Mouse (Mus musculus) MEL (cell line): ENCODE measurements around the gene Nudt14. TPM values are rescaled to one million over a fixed set of nuclear protein-coding genes. Genes with fewer than 3 reads are reported as not detected.

ENCODE experiments used
- DNase-seq: peaks from one replicate; pipeline ENCODE4 v3.0.0; 2011; ENCODE audit warnings: low read depth, low spot score
- H3K27ac ChIP-seq: 2 replicates; pipeline ENCODE4 v1.5.1; 2012; ENCODE audit warnings: low read depth, mild to moderate bottlenecking, control low read depth, low read length, moderate library complexity; ENCODE audit not compliant: control insufficient read depth
- H3K27me3 ChIP-seq, 2 experiments: fragments of 150-350 bp in 1 of 2; sonication (generic) in 1 of 2; 2 replicates each; pipeline ENCODE4 v1.6.1; 2012; ENCODE audit warnings: low read length in 2 of 2, mild to moderate bottlenecking in 2 of 2, improper control_type of control experiment in 1 of 2, moderate library complexity in 1 of 2; ENCODE audit not compliant: insufficient read depth in 2 of 2, control insufficient read depth in 1 of 2
- H3K36me3 ChIP-seq, 2 experiments: 2 replicates each; pipeline ENCODE4 v1.6.1; 2012 to 2014; ENCODE audit warnings: low read length in 2 of 2, improper control_type of control experiment in 1 of 2, inconsistent platforms in 1 of 2, mild to moderate bottlenecking in 1 of 2; ENCODE audit not compliant: insufficient read depth in 2 of 2, control insufficient read depth in 1 of 2
- H3K4me1 ChIP-seq, 2 experiments: fragments of 150-350 bp in 1 of 2; sonication (generic) in 1 of 2; 2 replicates each; pipeline ENCODE4 v1.6.1; 2012; ENCODE audit warnings: low read length in 2 of 2, improper control_type of control experiment in 1 of 2, mild to moderate bottlenecking in 1 of 2; ENCODE audit not compliant: insufficient read depth in 2 of 2, control insufficient read depth in 1 of 2
- H3K4me3 ChIP-seq, 2 experiments: fragments of 150-350 bp in 1 of 2; sonication (generic) in 1 of 2; 2 replicates each; pipeline ENCODE4 v1.5.1; 2012; ENCODE audit warnings: low read depth in 2 of 2, low read length in 2 of 2, mild to moderate bottlenecking in 2 of 2, moderate library complexity in 2 of 2, control low read depth in 1 of 2, improper control_type of control experiment in 1 of 2; ENCODE audit not compliant: control insufficient read depth in 1 of 2, insufficient read depth in 1 of 2
- H3K79me2 ChIP-seq: 2 replicates; pipeline ENCODE4 v1.6.1; 2012; ENCODE audit warnings: mild to moderate bottlenecking, low read length, moderate library complexity; ENCODE audit not compliant: control insufficient read depth, poor library complexity, insufficient read depth
- H3K9ac ChIP-seq: 2 replicates; pipeline ENCODE4 v1.6.1; 2012; ENCODE audit warnings: low read depth, mild to moderate bottlenecking, control low read depth, low read length, moderate library complexity; ENCODE audit not compliant: control insufficient read depth, poor library complexity, severe bottlenecking
- H3K9me3 ChIP-seq: fragments of 150-350 bp; sonication (generic); replicated peaks from 2 replicates; pipeline ENCODE4 v1.6.1; 2012; ENCODE audit warnings: mild to moderate bottlenecking, low read length, improper control_type of control experiment, moderate library complexity; ENCODE audit not compliant: insufficient read depth
- ELF1 ChIP-seq: IDR thresholded peaks from 2 replicates; pipeline ENCODE4 v1.6.1; 2014; ENCODE audit warnings: low read depth, mild to moderate bottlenecking, inconsistent platforms, low read length, improper control_type of control experiment, moderate library complexity
- MAFK ChIP-seq: IDR thresholded peaks from 2 replicates; pipeline ENCODE4 v1.6.1; 2011; ENCODE audit warnings: low read depth, mild to moderate bottlenecking, low read length, improper control_type of control experiment, borderline replicate concordance
- MAZ ChIP-seq: IDR thresholded peaks from 2 replicates; pipeline ENCODE4 v1.6.1; 2012; ENCODE audit warnings: low read depth, mild to moderate bottlenecking, inconsistent platforms, low read length, improper control_type of control experiment
- MEF2A ChIP-seq: IDR thresholded peaks from 2 replicates; pipeline ENCODE4 v1.6.1; 2014; ENCODE audit warnings: low read depth, mild to moderate bottlenecking, inconsistent platforms, low read length, improper control_type of control experiment; ENCODE audit not compliant: poor library complexity, insufficient replicate concordance, severe bottlenecking; ENCODE audit errors: extremely low read depth
- MXI1 ChIP-seq: IDR thresholded peaks from 2 replicates; pipeline ENCODE4 v1.6.1; 2011; ENCODE audit warnings: mild to moderate bottlenecking, low read depth, low read length, improper control_type of control experiment
- NELFE ChIP-seq: IDR thresholded peaks from 2 replicates; pipeline ENCODE4 v1.6.1; 2011; ENCODE audit warnings: low read depth, low read length, improper control_type of control experiment
- POLR2A ChIP-seq, 2 experiments: IDR thresholded peaks; 2 replicates each; pipeline ENCODE4 v1.6.1; 2011 to 2012; ENCODE audit warnings: low read length in 2 of 2, mild to moderate bottlenecking in 2 of 2, control low read depth in 1 of 2, improper control_type of control experiment in 1 of 2, low read depth in 1 of 2, moderate library complexity in 1 of 2; ENCODE audit not compliant: control insufficient read depth in 1 of 2, insufficient read depth in 1 of 2, poor library complexity in 1 of 2
- TAL1 ChIP-seq: IDR thresholded peaks from 2 replicates; pipeline ENCODE4 v1.6.1; 2012; ENCODE audit warnings: mild to moderate bottlenecking, inconsistent platforms, low read length, moderate library complexity, mixed read lengths
- TBP ChIP-seq: IDR thresholded peaks from 2 replicates; pipeline ENCODE4 v1.8.0; 2011; ENCODE audit warnings: low read depth, low read length, improper control_type of control experiment
- TCF12 ChIP-seq: IDR thresholded peaks from 2 replicates; pipeline ENCODE4 v1.6.1; 2014; ENCODE audit warnings: low read depth, mild to moderate bottlenecking, inconsistent platforms, low read length, improper control_type of control experiment, moderate library complexity
- UBTF ChIP-seq: IDR thresholded peaks from 2 replicates; pipeline ENCODE4 v1.6.1; 2012; ENCODE audit warnings: low read depth, mild to moderate bottlenecking, inconsistent platforms, low read length, improper control_type of control experiment, moderate library complexity, borderline replicate concordance; ENCODE audit not compliant: insufficient read depth
- USF2 ChIP-seq, 2 experiments: IDR thresholded peaks; 2 replicates each; pipeline ENCODE4 v1.6.1; 2011 to 2012; ENCODE audit warnings: improper control_type of control experiment in 2 of 2, low read length in 2 of 2, borderline replicate concordance in 1 of 2, inconsistent platforms in 1 of 2, low read depth in 1 of 2, mild to moderate bottlenecking in 1 of 2; ENCODE audit not compliant: insufficient read depth in 1 of 2
- ZC3H11A ChIP-seq: IDR thresholded peaks from 2 replicates; pipeline ENCODE4 v1.6.1; 2012; ENCODE audit warnings: low read depth, mild to moderate bottlenecking, inconsistent platforms, low read length, improper control_type of control experiment
- polyA plus RNA-seq, 2 experiments: library from polyadenylated mRNA; stranded (reverse) in 1 of 2; unstranded in 1 of 2; fragments of >175 nt in 1 of 2; fragments of >200 nt in 1 of 2; gene quantifications; 2 replicates each; pipeline versions ENCODE4 v1.2.1 to v1.2.4; 2012; ENCODE audit warnings: low replicate concordance in 2 of 2, low read depth in 1 of 2; ENCODE audit not compliant: insufficient read length in 2 of 2, insufficient read depth in 1 of 2, missing spikeins in 1 of 2
- total RNA-seq: library from RNA; depleted of rRNA; stranded (reverse); fragments of 300-350 nt; gene quantifications from 2 replicates; pipeline ENCODE4 v1.2.3, GENCODE M21; 2012

The Nudt14 gene
- total and polyA plus RNA-seq, 3 experiments = 19.0 to 61.0 TPM; not detected in 1

DNA sequence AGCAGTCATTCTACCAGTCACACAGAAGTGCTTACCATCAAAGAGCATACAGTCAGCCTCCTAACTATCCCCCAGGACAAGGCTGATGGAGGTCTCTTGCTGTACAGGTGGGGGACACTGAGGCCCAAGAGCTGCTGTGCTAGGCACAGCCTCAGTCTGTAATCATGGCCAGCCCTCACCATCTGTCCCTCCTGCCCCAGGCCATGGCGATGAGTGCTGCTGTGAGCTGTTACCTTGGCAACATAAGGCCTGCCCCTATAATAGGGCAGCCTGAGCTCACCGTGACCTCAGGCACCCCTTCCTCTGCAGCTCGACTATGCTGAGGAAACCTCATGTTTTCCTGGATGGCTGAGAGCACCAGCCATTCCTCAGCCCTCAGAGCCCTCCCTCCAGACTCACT lies 19.4 kb downstream of the Nudt14 start:
- Histone ChIP-seq H3K79me2 (no peaks in the 10 kb centered on the region), H3K4me1 (no peaks in the 10 kb centered on the region), H3K36me3 (no peaks in the 10 kb centered on the region), H3K9me3 (no peaks in the 10 kb centered on the region), H3K9ac (no peak overlapping the region)
- DNase-seq = no peak
- TF ChIP-seq MAFK (no peak), ZC3H11A (no peak)
- TF ChIP-seq, all 39 proteins: peak for 0
- Histone ChIP-seq H3K4me3 (no peak overlapping the region), H3K27me3 (no peaks in the 10 kb centered on the region), H3K27ac (no peak overlapping the region)

DNA sequence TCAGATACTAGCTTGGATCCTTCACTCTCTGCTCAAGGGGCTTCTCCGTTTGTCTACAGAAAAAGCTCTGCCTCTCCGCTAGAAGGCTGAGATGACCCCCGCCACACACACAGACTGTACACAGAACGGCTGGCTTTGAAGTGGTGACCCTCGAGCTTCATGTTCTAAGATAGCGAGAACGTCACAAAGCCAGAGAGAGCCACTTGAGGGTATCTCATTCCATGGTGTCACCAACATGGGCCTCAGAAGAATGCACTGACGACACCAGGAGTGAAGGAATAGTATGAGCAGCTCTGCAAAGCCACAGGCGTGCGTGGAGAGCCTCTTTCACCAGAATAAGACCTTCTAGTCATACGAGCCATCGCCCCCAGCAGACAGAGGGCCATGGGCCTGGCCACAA lies 20.4 kb downstream of the Nudt14 start:
- no peaks in the 10 kb centered on the region for H3K36me3 ChIP-seq
- no peak for TF ChIP-seq MXI1
- TF ChIP-seq ZC3H11A = no peak
- 0 out of 4 replicates have a peak, but pooled peaks of 1 of the 2 experiments have one; percentile 15 for TF ChIP-seq POLR2A (IDR thresholded peaks at IDR 0.05; ENCODE audit: control insufficient read depth in 1 of 2, insufficient read depth in 1 of 2, low read depth in 1 of 2, low read length in 2 of 2, poor library complexity in 1 of 2)
- H3K4me3 ChIP-seq = no peak overlapping the region
- no peaks in the 10 kb centered on the region for H3K27me3 ChIP-seq
- no peak overlapping the region for H3K27ac ChIP-seq
- H3K9ac ChIP-seq = no peak overlapping the region
- H3K79me2 ChIP-seq = no peaks in the 10 kb centered on the region
- no peaks in the 10 kb centered on the region for H3K4me1 ChIP-seq
- no peak for DNase-seq
- no peaks in the 10 kb centered on the region for H3K9me3 ChIP-seq

DNA sequence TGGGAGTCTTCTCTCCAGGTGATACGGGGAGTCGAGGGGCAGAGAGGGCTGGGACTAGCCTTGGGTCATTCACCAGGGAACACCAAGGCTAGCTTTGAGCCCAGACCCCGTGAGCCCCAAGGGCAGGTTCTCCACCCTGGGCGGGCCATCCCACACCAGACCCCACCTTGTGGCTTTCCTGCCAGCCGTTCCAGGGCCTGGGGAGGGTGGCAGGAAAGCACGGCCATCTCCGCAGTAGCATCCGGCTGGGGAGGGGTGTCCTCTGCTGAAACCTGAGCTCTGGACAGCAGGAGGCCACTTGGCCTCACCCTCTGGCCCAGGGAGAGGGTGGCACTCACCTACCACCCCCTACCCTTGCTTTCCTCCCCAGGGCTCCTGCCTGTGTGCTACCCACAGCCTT lies 24.0 kb downstream of the Nudt14 start:
- no peaks in the 10 kb centered on the region for H3K9me3 ChIP-seq
- H3K4me3 ChIP-seq = no peak overlapping the region
- H3K79me2 ChIP-seq = no peaks in the 10 kb centered on the region
- H3K4me1 ChIP-seq = no peaks in the 10 kb centered on the region
- H3K9ac ChIP-seq = no peak overlapping the region
- H3K36me3 ChIP-seq = no peaks in the 10 kb centered on the region
- no peak for DNase-seq
- H3K27ac ChIP-seq = no peak overlapping the region
- TF ChIP-seq MEF2A = no peak
- no peak for TF ChIP-seq UBTF
- no peak for TF ChIP-seq TCF12
- TF ChIP-seq MAZ = no peak
- no peak for TF ChIP-seq ELF1
- TF ChIP-seq, all 39 proteins: peak for 0
- H3K27me3 ChIP-seq = no peaks in the 10 kb centered on the region

DNA sequence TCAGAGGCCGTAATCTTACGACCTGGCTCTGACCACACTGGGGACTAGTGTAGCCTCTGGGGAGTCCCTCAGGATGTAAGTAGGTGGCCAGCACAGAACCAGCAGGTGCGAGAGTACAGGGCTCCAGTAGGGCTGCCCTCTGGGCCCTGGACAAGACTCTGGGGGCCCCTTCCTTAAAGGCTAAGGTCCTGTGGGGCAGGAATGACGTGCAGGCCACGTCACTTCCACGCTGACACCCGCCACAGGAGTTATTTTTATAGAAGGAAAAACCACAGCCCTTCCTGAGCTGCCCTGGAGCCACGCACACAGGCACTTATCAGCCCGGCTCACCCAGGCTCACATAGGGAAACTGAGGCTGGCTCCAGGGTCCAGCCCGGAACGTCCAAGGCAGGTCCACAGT lies 24.4 kb downstream of the Nudt14 start:
- TF ChIP-seq NELFE (no peak), TBP (no peak), MEF2A (no peak), TAL1 (no peak), USF2 (IDR thresholded peaks at IDR 0.05; ENCODE audit: borderline replicate concordance in 1 of 2, insufficient read depth in 1 of 2, low read depth in 1 of 2, low read length in 2 of 2) (no peak)
- H3K9me3 ChIP-seq = no peaks in the 10 kb centered on the region
- H3K27me3 ChIP-seq = no peaks in the 10 kb centered on the region
- H3K27ac ChIP-seq = no peak overlapping the region
- H3K4me1 ChIP-seq = no peaks in the 10 kb centered on the region
- H3K36me3 ChIP-seq = no peaks in the 10 kb centered on the region
- H3K79me2 ChIP-seq = no peaks in the 10 kb centered on the region
- no peak overlapping the region for H3K9ac ChIP-seq
- no peak for DNase-seq
- H3K4me3 ChIP-seq = no peak overlapping the region
